Mouse (Mus musculus) c-Kit-positive CD71-positive TER-119-positive erythroid progenitor cells, embryonic 14.5 days (primary cell): ENCODE measurements around the gene Hus1.
A peak's percentile ranks its signal among the peaks of the same experiment; 100 is the strongest.

Experiments used
- DNase-seq: peaks from one replicate; pipeline ENCODE4 v3.0.0-alpha.2; 2013; ENCODE audit warnings: low spot score

Gene Hus1

DNA sequence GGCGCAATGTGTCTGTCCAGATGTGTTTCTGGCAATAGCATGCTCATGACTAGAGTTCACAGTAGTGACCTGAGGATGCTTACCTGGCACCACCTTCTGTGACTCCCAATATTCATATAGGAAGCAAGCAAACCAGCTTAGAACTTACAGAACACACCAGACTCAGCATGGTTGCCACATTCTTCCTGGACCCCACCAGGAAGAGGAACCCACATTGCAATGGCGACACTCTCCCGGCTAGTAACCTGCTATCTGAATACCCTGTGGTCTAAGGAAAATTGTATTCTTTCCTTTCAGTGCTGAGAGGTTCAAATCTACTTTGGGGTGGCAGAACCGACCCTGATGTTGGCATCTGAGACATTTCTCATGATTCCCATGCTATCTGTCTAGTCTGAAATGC, 32.8 kb downstream of the Hus1 start:
- DNase-seq = no peak

DNA sequence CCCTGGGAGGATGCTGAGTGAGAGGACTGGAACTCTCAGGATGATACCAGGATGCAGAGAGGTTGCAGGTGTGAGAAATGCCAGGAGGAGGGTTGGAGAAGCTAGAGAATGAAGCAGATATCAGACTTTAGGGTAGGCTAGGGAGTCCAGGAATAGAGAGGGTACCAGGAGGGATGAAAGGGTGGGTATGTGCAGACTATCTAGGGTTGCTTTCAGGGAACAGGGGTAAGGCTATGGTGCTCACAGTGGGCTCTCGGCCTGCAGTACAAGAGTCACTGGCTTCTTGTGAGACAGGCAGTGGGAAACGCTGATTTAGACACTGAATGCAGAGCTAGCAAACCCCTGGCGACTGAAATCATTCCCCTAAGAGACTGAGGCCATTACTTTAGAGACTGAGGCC, 37.8 kb downstream of the Hus1 start, which contains the start of gene Pkd1l1:
Gene Pkd1l1 (minus strand): TSS at position 101 of the 400 bp plus-strand sequence.
- no peak for DNase-seq

DNA sequence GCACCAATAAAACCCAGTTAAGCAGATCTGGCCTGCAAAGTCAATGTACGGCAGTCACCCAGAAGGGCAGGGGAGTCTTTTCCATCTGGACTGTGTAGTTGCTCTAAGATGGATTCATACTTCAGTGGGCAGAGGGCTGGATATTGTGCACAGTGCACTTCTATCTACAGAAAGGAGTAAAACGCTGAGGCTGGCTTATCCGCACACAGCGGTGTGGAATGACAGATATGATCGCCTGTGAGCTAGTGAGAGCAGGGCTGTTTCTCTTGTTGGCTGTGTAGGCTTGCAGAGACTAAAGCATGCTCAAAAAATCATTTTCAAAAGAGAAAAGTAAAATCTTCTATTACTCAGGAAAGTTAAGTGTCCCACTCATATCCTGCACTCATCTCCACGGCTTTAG, 38.9 kb downstream of the Hus1 start:
- no peak for DNase-seq

DNA sequence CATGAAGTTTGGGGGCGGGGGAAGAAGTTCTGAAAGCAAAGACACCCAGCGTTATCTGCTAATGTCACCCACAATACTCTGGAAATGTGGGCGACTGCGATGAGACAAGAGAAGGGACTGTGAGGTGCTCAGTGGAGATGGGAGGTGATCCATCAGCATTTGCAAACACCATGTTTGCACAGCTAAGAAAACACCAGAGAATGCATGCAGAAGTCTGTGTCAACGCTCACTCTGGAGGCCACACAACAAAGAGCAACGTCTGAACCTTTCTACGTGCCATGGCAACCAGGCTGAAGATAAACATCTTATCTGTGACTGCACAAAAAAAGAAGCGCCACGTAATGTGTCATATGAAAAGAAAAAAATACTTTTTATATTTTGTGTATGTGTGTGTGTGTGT, 40.5 kb downstream of the Hus1 start:
- peak; percentile 70 for DNase-seq

DNA sequence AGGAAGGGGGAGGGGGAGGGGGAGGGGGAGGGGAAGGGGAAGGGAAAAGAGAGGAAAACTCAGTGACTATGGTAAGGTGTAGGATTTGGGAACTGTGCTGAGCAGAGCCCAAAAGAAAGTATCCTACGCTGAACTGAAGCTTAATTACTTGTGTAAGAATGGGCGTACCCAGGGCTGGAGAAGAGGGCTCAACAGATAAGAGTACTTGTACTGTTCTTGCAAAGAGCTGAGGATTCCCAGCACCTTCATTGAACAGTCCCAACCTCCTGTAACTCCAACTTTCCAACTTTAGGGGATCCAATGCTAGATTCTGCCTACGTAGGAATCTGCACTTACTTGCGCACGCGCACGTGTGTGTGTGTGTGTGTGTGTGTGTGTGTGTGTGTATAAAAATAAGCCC, 42.9 kb downstream of the Hus1 start:
- peak; percentile 40 for DNase-seq

DNA sequence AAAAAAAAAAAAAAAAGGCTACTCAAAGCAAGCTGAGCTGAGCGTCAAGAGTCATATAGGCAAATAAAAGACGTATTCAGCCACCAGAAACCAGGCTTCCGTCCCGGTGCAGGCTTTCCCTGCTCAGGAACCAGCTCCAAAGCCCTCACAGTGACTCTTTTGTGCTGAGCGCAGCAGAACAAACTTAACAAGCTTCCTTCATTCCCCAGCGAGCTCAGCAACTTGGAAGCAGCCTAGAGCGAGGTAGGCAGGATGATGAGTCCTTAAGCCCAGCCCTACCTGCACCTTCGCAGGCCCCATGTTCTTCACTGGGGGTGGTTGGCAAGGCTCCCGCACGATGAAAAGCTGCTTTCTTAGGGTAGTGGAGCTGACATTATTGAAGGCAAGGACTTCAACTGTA, 52.4 kb downstream of the Hus1 start:
- no peak for DNase-seq

DNA sequence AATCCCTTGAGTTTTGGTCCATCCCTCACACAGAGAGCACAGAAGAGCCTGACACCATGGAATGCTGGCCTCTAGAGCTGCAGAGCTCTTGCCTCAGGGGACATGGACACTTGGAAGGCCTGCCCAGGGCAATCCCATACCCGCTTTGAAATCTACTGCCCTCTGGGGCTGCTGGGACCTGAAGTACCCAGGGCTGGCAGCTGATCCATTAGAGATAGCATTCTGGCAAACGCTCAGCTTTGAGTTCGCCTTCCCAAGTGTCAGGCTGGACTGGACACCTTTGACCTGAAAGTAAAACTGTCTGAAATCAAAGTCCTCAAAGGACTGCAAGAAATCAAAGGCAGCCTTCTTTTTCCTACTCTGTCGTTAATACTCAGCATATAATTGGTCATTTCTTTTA, 52.9 kb downstream of the Hus1 start:
- no peak for DNase-seq

DNA sequence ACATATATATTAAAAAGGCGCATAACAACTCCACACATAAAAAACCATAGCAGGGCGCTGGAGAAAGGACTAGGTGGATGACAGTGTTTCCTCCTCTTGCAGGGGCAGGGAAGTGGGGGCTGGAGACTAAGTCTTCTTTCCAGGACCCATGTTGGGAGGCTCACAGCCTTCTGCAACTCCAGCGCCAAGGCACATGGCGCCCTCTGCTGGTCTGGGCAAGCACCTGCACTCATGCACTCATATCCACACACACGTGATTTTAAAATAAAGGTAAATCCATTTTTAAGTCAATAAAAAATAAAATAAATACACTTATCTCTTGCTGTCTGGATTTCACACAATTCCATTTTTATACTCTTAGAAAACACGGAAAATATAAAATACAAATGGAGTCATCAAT, 54.0 kb downstream of the Hus1 start:
- DNase-seq = no peak

DNA sequence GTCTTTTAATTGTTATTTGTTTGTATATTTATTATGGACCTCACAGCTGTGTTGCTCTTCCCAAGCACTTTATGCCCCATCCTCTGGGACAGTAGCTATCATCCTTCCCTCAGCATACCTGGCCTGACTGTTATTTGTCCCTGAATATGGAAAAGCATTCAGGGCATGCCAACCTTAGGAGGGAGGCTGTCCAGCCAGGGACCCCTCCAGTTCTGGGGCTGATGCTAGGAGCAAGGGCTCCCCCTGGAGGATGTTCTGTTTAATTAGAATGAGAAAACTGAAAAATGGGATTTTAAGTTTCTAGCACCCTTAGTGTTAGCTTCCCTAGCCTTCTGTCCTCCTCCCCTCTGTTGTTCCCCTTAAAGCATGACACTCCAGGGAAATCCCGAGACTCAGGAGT, 55.3 kb downstream of the Hus1 start:
- DNase-seq = no peak

DNA sequence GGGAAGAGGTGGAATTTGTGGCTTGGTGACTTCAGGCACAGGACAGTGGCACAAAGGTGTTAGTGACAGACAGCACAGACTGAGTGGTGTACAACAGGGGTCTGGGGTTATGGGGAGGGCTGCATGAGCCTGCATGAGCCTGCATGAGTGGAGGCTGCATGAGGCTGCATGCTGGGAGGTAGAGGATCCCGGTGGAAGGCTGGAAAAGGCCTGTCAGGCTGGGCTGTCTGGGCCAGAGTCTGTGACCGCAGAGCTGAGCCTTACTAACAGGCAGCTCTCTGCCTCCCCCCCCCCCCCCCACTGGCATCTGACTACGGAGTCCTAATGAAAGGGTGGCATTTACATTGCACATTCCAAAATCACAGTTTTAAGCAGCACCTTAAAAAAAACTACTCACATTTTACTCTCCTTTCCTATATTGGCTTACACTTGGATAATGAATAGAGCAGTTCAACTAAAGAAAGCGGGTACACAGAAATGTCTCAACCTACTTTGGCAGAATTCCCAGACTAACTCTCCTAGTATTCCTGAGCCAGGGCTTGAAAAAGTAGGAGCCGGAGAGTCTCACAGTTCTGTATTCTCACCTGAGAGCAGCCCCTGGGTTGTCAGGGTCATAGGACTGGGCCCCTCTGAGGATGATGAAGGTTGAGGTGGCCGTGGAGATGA, 61.1 kb downstream of the Hus1 start:
- DNase-seq = no peak

DNA sequence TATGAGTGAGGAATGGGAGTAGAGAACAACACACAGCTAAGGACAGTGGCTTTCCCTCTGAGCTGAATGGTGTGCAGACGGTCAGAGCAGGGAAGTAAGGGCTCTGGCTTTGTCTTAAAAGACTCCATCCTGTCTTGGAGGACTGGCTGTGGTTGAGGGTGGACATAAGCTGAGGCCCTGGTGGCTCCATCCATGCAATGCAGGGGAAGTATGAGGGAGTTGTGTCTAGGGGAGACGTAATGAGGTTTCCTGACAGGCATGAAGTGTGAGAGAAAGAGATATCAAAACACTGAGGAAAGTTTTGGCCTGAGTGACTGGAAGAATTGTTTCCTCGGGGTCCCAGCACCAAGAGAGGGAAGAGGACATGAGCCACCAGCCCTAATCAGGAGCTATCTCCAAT, 62.1 kb downstream of the Hus1 start:
- DNase-seq = no peak

DNA sequence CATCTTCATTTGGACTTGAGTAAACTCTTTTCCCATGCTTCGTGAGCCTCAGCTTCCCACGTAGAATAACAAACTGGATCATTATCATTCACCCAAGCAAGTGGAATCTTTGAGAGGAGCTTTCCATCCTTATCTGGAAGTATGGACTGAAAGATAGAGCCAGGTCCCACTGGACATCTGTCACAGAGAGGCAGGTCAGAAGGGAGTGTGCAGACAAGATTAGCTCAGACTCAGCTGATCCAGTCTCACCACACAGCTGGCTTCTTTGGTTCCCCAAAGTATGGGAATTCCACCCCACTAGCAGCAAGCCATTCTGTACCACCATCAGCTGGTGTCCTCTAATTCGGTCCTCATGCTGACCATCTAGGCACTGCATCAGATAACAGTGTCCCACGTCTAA, 66.9 kb downstream of the Hus1 start:
- peak; percentile 17 for DNase-seq
